Mouse (Mus musculus): ENCODE results near the gene Fkbp15. TPM values are rescaled to one million over a fixed set of nuclear protein-coding genes. Genes with fewer than 3 reads are reported as not detected.

The Fkbp15 gene
- total RNA-seq (2014; rRNA removed) (34.0 and 43.3 TPM in 2 replicates), polyA plus RNA-seq (2015; fragmentation: Nextera tagmentation; extraction: Ambion mirVana) (14.3 and 19.1 TPM in 2 replicates)

- no peaks in the 10 kb centered on the region for H3K9me3 ChIP-seq (ENCODE audit: low read length)
- TF ChIP-seq CTCF (IDR thresholded peaks at IDR 0.05; ENCODE audit: low read depth): no peak
Observed at GRCm38 (mm10) chr4:62360088-62360804, at the start of gene Fkbp15, which contains the start of gene Slc31a1. Fkbp15 (minus strand) TSS chr4:62360548. Slc31a1 (plus strand) TSS chr4:62360727.

GRCm38 (mm10) chr4:62409615-62410014 lies 49.3 kb upstream of the Fkbp15 start:
- TF ChIP-seq CTCF (IDR thresholded peaks at IDR 0.05; ENCODE audit: low read depth): no peak
- H3K27ac ChIP-seq (ENCODE audit: low read depth, low read length): no peak overlapping the region
- peak overlapping the region; percentile 61 for H3K4me3 ChIP-seq (ENCODE audit: low read depth, low read length)
- ATAC-seq (no peak), DNase-seq (no peak)
- no peaks in the 10 kb centered on the region for H3K27me3 ChIP-seq (ENCODE audit: insufficient read depth, low read length)
- peak overlapping the region; percentile 75 for H3K9ac ChIP-seq
- H3K4me2 ChIP-seq (ENCODE audit: low read depth): peak overlapping the region; percentile 68
- WGBS: 34% methylated on average over 6 of the region's 6 CpGs
- H3K36me3 ChIP-seq (ENCODE audit: insufficient read depth): peaks cover 27% of the 10 kb centered on the region
- H3K9me3 ChIP-seq (ENCODE audit: low read length): no peaks in the 10 kb centered on the region
- peaks cover 8% of the 10 kb centered on the region; the same call in 1 of the 2 replicates for H3K4me1 ChIP-seq (ENCODE audit: insufficient read depth)

More at GRCm38 (mm10) chr4:62360088-62360804, at the start of gene Fkbp15, which contains the start of gene Slc31a1:
- under 1% methylated on average over 51 of the region's 51 CpGs for whole genome bisulfite sequencing
- peaks cover 13% of the 10 kb centered on the region; the same call in 1 of the 2 replicates for H3K4me1 ChIP-seq (ENCODE audit: insufficient read depth)
- ATAC-seq: peak; percentile 100
- H3K4me3 ChIP-seq (ENCODE audit: low read depth, low read length): peak within 1 kb of the TSS; percentile 83
- H3K9ac ChIP-seq: peak within 1 kb of the TSS; percentile 77
- peak within 1 kb of the TSS; percentile 84 for H3K4me2 ChIP-seq (ENCODE audit: low read depth)
- H3K27ac ChIP-seq (ENCODE audit: low read depth, low read length): peak within 1 kb of the TSS; percentile 88
- DNase-seq: peak; percentile 97
- H3K36me3 ChIP-seq (ENCODE audit: insufficient read depth): no peaks in the 10 kb centered on the region
- no peaks in the 10 kb centered on the region for H3K27me3 ChIP-seq (ENCODE audit: insufficient read depth, low read length)

- under 1% methylated on average over 39 of the region's 39 CpGs for whole genome bisulfite sequencing
Observed at GRCm38 (mm10) chr4:62408601-62409282, 48.4 kb upstream of the Fkbp15 start, which contains the start of the genes Cdc26 and Prpf4. Cdc26 (minus strand) TSS chr4:62408642. Prpf4 (plus strand) TSS chr4:62408797.

GRCm38 (mm10) chr4:62407730-62408582 lies 47.6 kb upstream of the Fkbp15 start:
- no peaks in the 10 kb centered on the region for H3K27me3 ChIP-seq (ENCODE audit: insufficient read depth, low read length)
- peak; percentile 67 for TF ChIP-seq CTCF (IDR thresholded peaks at IDR 0.05; ENCODE audit: low read depth)
- H3K4me1 ChIP-seq (ENCODE audit: insufficient read depth): peaks cover 8% of the 10 kb centered on the region; the same call in 1 of the 2 replicates
- ATAC-seq (peak; percentile 34), DNase-seq (peak; percentile 77)
- peak overlapping the region; percentile 61 for H3K4me3 ChIP-seq (ENCODE audit: low read depth, low read length)
- peak overlapping the region; percentile 76 for H3K27ac ChIP-seq (ENCODE audit: low read depth, low read length)
- no peaks in the 10 kb centered on the region for H3K9me3 ChIP-seq (ENCODE audit: low read length)
- H3K36me3 ChIP-seq (ENCODE audit: insufficient read depth): peaks cover 16% of the 10 kb centered on the region
- peak overlapping the region; percentile 47 for H3K4me2 ChIP-seq (ENCODE audit: low read depth)
- H3K9ac ChIP-seq: peak overlapping the region; percentile 63
- WGBS: under 1% methylated on average over 35 of the region's 35 CpGs

More at GRCm38 (mm10) chr4:62408601-62409282, 48.4 kb upstream of the Fkbp15 start, which contains the start of the genes Cdc26 and Prpf4:
- Histone ChIP-seq H3K4me2 (ENCODE audit: low read depth) (peak within 1 kb of the TSS; percentile 68), H3K27me3 (ENCODE audit: insufficient read depth, low read length) (no peaks in the 10 kb centered on the region), H3K36me3 (ENCODE audit: insufficient read depth) (peaks cover 22% of the 10 kb centered on the region), H3K4me1 (ENCODE audit: insufficient read depth) (peaks cover 8% of the 10 kb centered on the region; the same call in 1 of the 2 replicates), H3K4me3 (ENCODE audit: low read depth, low read length) (peak within 1 kb of the TSS; percentile 61), H3K9ac (peak within 1 kb of the TSS; percentile 75), H3K9me3 (ENCODE audit: low read length) (no peaks in the 10 kb centered on the region), H3K27ac (ENCODE audit: low read depth, low read length) (peak within 1 kb of the TSS; percentile 79)
- DNase-seq: peak; percentile 99
- TF ChIP-seq CTCF (IDR thresholded peaks at IDR 0.05; ENCODE audit: low read depth): no peak
- ATAC-seq: peak; percentile 100

- WGBS: 85% methylated on average over 4 of the region's 4 CpGs
- no peak overlapping the region for H3K9ac ChIP-seq
- no peak overlapping the region for H3K4me3 ChIP-seq (ENCODE audit: low read depth, low read length)
- H3K27me3 ChIP-seq (ENCODE audit: insufficient read depth, low read length): no peaks in the 10 kb centered on the region
- no peak overlapping the region for H3K4me2 ChIP-seq (ENCODE audit: low read depth)
- H3K36me3 ChIP-seq (ENCODE audit: insufficient read depth): peaks cover 15% of the 10 kb centered on the region
- no peak overlapping the region for H3K27ac ChIP-seq (ENCODE audit: low read depth, low read length)
- no peak for DNase-seq
- no peak for ATAC-seq
- no peaks in the 10 kb centered on the region for H3K9me3 ChIP-seq (ENCODE audit: low read length)
- H3K4me1 ChIP-seq (ENCODE audit: insufficient read depth): peaks cover 8% of the 10 kb centered on the region; the same call in 1 of the 2 replicates
- TF ChIP-seq CTCF (IDR thresholded peaks at IDR 0.05; ENCODE audit: low read depth): no peak
Observed at GRCm38 (mm10) chr4:62406133-62406532, 45.8 kb upstream of the Fkbp15 start.

- ATAC-seq (no peak), DNase-seq (no peak)
- peaks cover 59% of the 10 kb centered on the region for H3K36me3 ChIP-seq (ENCODE audit: insufficient read depth)
- H3K9ac ChIP-seq: no peak overlapping the region
- no peaks in the 10 kb centered on the region for H3K27me3 ChIP-seq (ENCODE audit: insufficient read depth, low read length)
- no peak overlapping the region for H3K27ac ChIP-seq (ENCODE audit: low read depth, low read length)
- no peak for TF ChIP-seq CTCF (IDR thresholded peaks at IDR 0.05; ENCODE audit: low read depth)
- no peaks in the 10 kb centered on the region for H3K4me1 ChIP-seq (ENCODE audit: insufficient read depth)
- WGBS: 90% methylated on average over 3 of the region's 3 CpGs
- no peak overlapping the region for H3K4me3 ChIP-seq (ENCODE audit: low read depth, low read length)
- H3K4me2 ChIP-seq (ENCODE audit: low read depth): no peak overlapping the region
- H3K9me3 ChIP-seq (ENCODE audit: low read length): no peaks in the 10 kb centered on the region
Observed at GRCm38 (mm10) chr4:62398956-62399355, 38.6 kb upstream of the Fkbp15 start.
